Mouse (Mus musculus): ENCODE results near the gene Itga11. TPM values are rescaled to one million over a fixed set of nuclear protein-coding genes. Genes with fewer than 3 reads are reported as not detected.

Itga11 gene
- total and polyA plus RNA-seq, 3 experiments = 0.04 to 0.31 (median 0.04) TPM

DNA sequence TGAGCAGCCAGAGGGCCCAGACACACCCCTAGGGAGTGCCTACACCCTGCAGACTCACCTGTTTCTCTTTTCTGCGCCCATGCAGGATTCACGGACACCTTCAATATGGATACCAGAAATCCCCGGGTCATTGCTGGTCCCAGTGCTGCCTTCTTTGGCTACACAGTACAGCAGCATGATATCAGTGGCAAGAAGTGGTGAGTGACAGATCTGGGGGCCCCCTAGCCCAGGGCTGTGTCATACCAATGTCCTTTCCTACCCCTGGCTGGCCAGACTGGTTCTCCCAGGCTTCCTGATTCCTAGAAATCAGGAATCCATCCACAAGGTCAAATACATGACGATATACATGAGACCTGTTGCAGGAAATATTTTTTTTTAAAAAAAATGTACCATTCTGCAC is 19.2 kb downstream of the Itga11 start:
- Histone ChIP-seq H3K9ac (ENCODE audit: insufficient read depth, low read depth) (no peak overlapping the region), H3K79me2 (replicated peaks; ENCODE audit: control insufficient read depth, extremely low read depth, insufficient read depth, poor library complexity, severe bottlenecking) (no peaks in the 10 kb centered on the region), H3K36me3 (replicated peaks in 1 of 2; ENCODE audit: control insufficient read depth in 1 of 2, insufficient read depth in 1 of 2, low read length in 1 of 2) (no peaks in the 10 kb centered on the region), H3K4me3 (replicated peaks in 1 of 3; ENCODE audit: low read depth in 2 of 3, low read length in 2 of 3, poor library complexity in 1 of 3) (no peak overlapping the region), H3K9me3 (replicated peaks; ENCODE audit: low read length) (no peaks in the 10 kb centered on the region), H3K27ac (ENCODE audit: insufficient read depth, low read depth) (no peak overlapping the region), H3K4me2 (ENCODE audit: insufficient read depth, low read depth, poor library complexity, severe bottlenecking) (no peak overlapping the region), H3K27me3 (replicated peaks) (peaks cover 1% of the 10 kb centered on the region), H3K4me1 (ENCODE audit: control insufficient read depth in 1 of 2, insufficient read depth in 2 of 2) (no peaks in the 10 kb centered on the region)
- in situ Hi-C loops (cut with MboI; ENCODE audit: low pct_ligation_motif_present, low pct_unique_long_range_greater_than_20kb, low sequenced_read_pairs) = no loop called here
- TF ChIP-seq SMC3 (IDR thresholded peaks at IDR 0.05; ENCODE audit: low read depth, low read length) (no peak), JUND (conservative IDR thresholded peaks at IDR 0.05; ENCODE audit: low read depth, low read length) (no peak), ZNF384 (IDR thresholded peaks at IDR 0.05; ENCODE audit: low read depth, low read length) (no peak), MAZ (IDR thresholded peaks at IDR 0.05; ENCODE audit: low read depth, low read length) (no peak), HCFC1 (IDR thresholded peaks at IDR 0.05; ENCODE audit: low read depth, low read length) (no peak), MEF2A (IDR thresholded peaks at IDR 0.05; ENCODE audit: borderline replicate concordance, low read depth, low read length) (no peak), ELF1 (IDR thresholded peaks at IDR 0.05; ENCODE audit: low read depth, low read length) (no peak), POLR2AphosphoS2 (IDR thresholded peaks at IDR 0.05; ENCODE audit: low read depth, low read length) (no peak), ZC3H11A (IDR thresholded peaks at IDR 0.05; ENCODE audit: low read depth, low read length) (no peak), MAFK (IDR thresholded peaks at IDR 0.05; ENCODE audit: insufficient replicate concordance, low read length) (no peak), CHD2 (IDR thresholded peaks at IDR 0.05; ENCODE audit: low read length) (no peak), MXI1 (IDR thresholded peaks at IDR 0.05; ENCODE audit: low read depth, low read length) (no peak), PAX5 (IDR thresholded peaks at IDR 0.05; ENCODE audit: low read length) (no peak), TCF12 (IDR thresholded peaks at IDR 0.05; ENCODE audit: low read depth, low read length) (no peak), TBP (conservative IDR thresholded peaks at IDR 0.05; ENCODE audit: low read depth, low read length) (no peak), POLR2A (IDR thresholded peaks at IDR 0.05; ENCODE audit: low read depth, low read length) (no peak), CHD1 (IDR thresholded peaks at IDR 0.05; ENCODE audit: low read depth, low read length) (no peak), RAD21 (IDR thresholded peaks at IDR 0.05; ENCODE audit: low read depth, low read length) (no peak), USF2 (conservative IDR thresholded peaks at IDR 0.05; ENCODE audit: low read depth, low read length) (no peak), ZMIZ1 (IDR thresholded peaks at IDR 0.05; ENCODE audit: low read depth, low read length) (no peak)
- DNase-seq (ENCODE audit: extremely low read depth) = no peak
- dilution Hi-C loops (cut with MboI; ENCODE audit: extremely low pct_ligation_motif_present, extremely low pct_unique_long_range_greater_than_20kb, low sequenced_read_pairs) = no loop called here

DNA sequence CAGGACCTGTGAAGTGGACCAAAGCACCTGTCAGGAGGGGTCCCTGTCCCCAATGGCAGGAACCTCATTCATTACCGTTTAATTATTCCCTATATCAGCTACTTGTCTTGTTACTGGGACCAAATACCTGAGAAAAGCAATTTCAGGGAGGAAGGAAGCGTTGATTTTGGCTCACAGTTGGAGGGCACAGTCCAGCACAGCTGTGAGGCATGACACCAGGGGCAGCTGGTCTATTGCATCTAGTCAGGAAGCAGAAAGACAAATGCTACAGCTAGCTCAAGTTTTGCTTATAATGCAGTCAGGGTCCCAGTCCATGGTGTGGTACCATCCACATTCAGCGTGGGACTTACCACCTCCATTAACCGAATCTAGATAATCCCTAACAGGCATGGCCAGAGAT is 29.6 kb downstream of the Itga11 start:
- in situ Hi-C loops (cut with MboI; ENCODE audit: low pct_ligation_motif_present, low pct_unique_long_range_greater_than_20kb, low sequenced_read_pairs) = no loop called here
- no peak for DNase-seq (ENCODE audit: extremely low read depth)

More for the DNA sequence above, 29.6 kb downstream of the Itga11 start:
- Histone ChIP-seq H3K27me3 (replicated peaks) (peaks cover 11% of the 10 kb centered on the region), H3K79me2 (replicated peaks; ENCODE audit: control insufficient read depth, extremely low read depth, insufficient read depth, poor library complexity, severe bottlenecking) (no peaks in the 10 kb centered on the region), H3K4me2 (ENCODE audit: insufficient read depth, low read depth, poor library complexity, severe bottlenecking) (no peak overlapping the region), H3K36me3 (replicated peaks in 1 of 2; ENCODE audit: control insufficient read depth in 1 of 2, insufficient read depth in 1 of 2, low read length in 1 of 2) (no peaks in the 10 kb centered on the region), H3K9me3 (replicated peaks; ENCODE audit: low read length) (no peaks in the 10 kb centered on the region), H3K9ac (ENCODE audit: insufficient read depth, low read depth) (no peak overlapping the region), H3K4me1 (ENCODE audit: control insufficient read depth in 1 of 2, insufficient read depth in 2 of 2) (peaks cover 2 to 7% of the 10 kb centered on the region in 2 experiments; a peak in 1 of 4 replicates), H3K27ac (ENCODE audit: insufficient read depth, low read depth) (no peak overlapping the region), H3K4me3 (replicated peaks in 1 of 3; ENCODE audit: low read depth in 2 of 3, low read length in 2 of 3, poor library complexity in 1 of 3) (no peak overlapping the region)
- TF ChIP-seq MAZ (IDR thresholded peaks at IDR 0.05; ENCODE audit: low read depth, low read length) (no peak), CHD2 (IDR thresholded peaks at IDR 0.05; ENCODE audit: low read length) (no peak), MXI1 (IDR thresholded peaks at IDR 0.05; ENCODE audit: low read depth, low read length) (no peak), PAX5 (IDR thresholded peaks at IDR 0.05; ENCODE audit: low read length) (no peak), ZMIZ1 (IDR thresholded peaks at IDR 0.05; ENCODE audit: low read depth, low read length) (no peak), CTCF (conservative IDR thresholded peaks at IDR 0.05 in 1 of 2, IDR thresholded peaks at IDR 0.05 in 1 of 2; ENCODE audit: low read depth in 2 of 2, low read length in 2 of 2) (no peak), RAD21 (IDR thresholded peaks at IDR 0.05; ENCODE audit: low read depth, low read length) (no peak), IRF4 (IDR thresholded peaks at IDR 0.05; ENCODE audit: low read depth, low read length) (no peak), GABPA (IDR thresholded peaks at IDR 0.05; ENCODE audit: insufficient replicate concordance, low read depth, low read length) (no peak), POLR2A (IDR thresholded peaks at IDR 0.05; ENCODE audit: low read depth, low read length) (no peak), ZKSCAN1 (IDR thresholded peaks at IDR 0.05; ENCODE audit: borderline replicate concordance, low read depth, low read length) (no peak), UBTF (IDR thresholded peaks at IDR 0.05; ENCODE audit: low read depth, low read length) (no peak)
- dilution Hi-C loops (cut with MboI; ENCODE audit: extremely low pct_ligation_motif_present, extremely low pct_unique_long_range_greater_than_20kb, low sequenced_read_pairs) = no loop called here

Measured in CH12.LX (cell line).